Mouse (Mus musculus) heart, embryonic 15.5 days (tissue): ENCODE measurements at regions not wholly inside any gene's neighbourhood (a gene's known extent, or its start where the extent isn't known, plus 50 kb on each side); places are given as distances from the start of the nearest gene placed in this dataset.

Experiments used
- ATAC-seq: fragments of 200-750 bp; cut with Nextera tagmentation; replicated peaks from 2 replicates; pipeline ENCODE4 v1.8.0; 2017; ENCODE audit warnings: low read depth, moderate TSS enrichment; ENCODE audit not compliant: insufficient number of reproducible peaks, insufficient read depth, low FRiP score
- H3K27ac ChIP-seq: fragments of 300-500 bp; sonication (generic); 2 replicates; pipeline ENCODE4 v1.5.1; 2015; ENCODE audit warnings: mild to moderate bottlenecking, inconsistent platforms
- H3K27me3 ChIP-seq: fragments of 300-500 bp; sonication (generic); 2 replicates; pipeline ENCODE4 v1.6.1; 2015; ENCODE audit warnings: inconsistent platforms
- H3K36me3 ChIP-seq: fragments of 300-500 bp; sonication (generic); 2 replicates; pipeline ENCODE4 v1.6.1; 2015; ENCODE audit warnings: mild to moderate bottlenecking, inconsistent platforms
- H3K4me1 ChIP-seq: fragments of 300-500 bp; sonication (generic); replicated peaks from 2 replicates; pipeline ENCODE4 v1.6.1; 2015; ENCODE audit warnings: inconsistent platforms
- H3K4me2 ChIP-seq: fragments of 300-500 bp; sonication (generic); 2 replicates; pipeline ENCODE4 v1.6.1; 2015; ENCODE audit warnings: inconsistent platforms, mild to moderate bottlenecking, moderate library complexity
- H3K4me3 ChIP-seq: fragments of 300-500 bp; sonication (generic); 2 replicates; pipeline ENCODE4 v1.5.1; 2015; ENCODE audit warnings: mild to moderate bottlenecking, inconsistent platforms
- H3K9ac ChIP-seq: fragments of 300-500 bp; sonication (generic); 2 replicates; pipeline ENCODE4 v1.6.1; 2015; ENCODE audit warnings: mild to moderate bottlenecking, inconsistent platforms
- H3K9me3 ChIP-seq: fragments of 300-500 bp; sonication (generic); replicated peaks from 2 replicates; pipeline ENCODE4 v1.6.1; 2016; ENCODE audit warnings: inconsistent platforms
- WGBS: fragments of 180-500 bp; shearing (Covaris S2); methylation state at CpG from one replicate; pipeline ENCODE4 v1.1.7; 2015; ENCODE audit warnings: mixed read lengths; 5-methylcytosine and 5-hydroxymethylcytosine counted together

DNA sequence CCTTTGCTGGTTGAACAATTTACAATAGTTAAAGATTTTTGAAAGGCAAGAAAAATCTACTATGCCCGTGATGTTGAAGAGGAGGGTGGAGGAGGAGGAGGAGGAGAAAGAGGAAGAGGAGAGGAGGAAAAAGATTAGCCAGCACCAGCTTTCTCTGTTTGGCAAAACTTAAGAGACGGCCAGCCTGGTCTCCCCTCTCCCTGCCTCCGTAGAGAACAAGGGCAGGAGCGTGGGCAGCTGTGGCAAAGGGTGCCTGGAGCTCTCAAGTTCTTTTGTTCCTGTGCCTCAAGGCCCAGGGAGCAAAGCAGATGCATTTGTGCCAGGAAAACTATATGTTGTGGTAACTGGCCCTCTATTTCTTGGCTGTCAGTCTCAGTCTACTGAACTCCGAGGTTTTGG, 202.5 kb upstream of the Daam1 start:
- no peaks in the 10 kb centered on the region for H3K9me3 ChIP-seq
- ATAC-seq, result no peak

DNA sequence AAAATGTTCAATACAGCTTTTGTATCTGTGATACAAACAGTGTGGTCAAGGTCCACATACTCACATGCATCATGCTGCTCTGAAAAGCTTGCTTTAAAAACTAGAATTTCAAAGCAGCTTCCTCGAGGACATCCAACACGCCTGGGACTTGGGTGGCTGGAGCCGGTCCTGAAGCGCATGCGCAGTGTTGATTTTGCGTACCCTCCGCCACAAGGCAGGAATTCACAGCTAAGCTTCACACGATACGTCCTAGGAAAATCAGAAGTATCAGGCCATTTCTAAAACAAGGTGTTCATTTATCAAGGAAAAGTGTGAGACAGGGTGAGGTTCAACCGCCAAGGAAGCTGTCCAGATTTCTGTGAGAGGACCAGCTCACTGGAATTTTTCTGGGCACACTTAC, 202.1 kb upstream of the Daam1 start:
- no peaks in the 10 kb centered on the region for H3K9me3 ChIP-seq
- no peak overlapping the region for H3K4me2 ChIP-seq
- H3K27ac ChIP-seq, result no peak overlapping the region
- no peak for ATAC-seq
- no peak overlapping the region for H3K4me3 ChIP-seq
- H3K9ac ChIP-seq, result no peak overlapping the region
- H3K36me3 ChIP-seq, result no peaks in the 10 kb centered on the region
- H3K27me3 ChIP-seq, result no peaks in the 10 kb centered on the region
- 85% methylated on average over 10 of the region's 10 CpGs for WGBS
- H3K4me1 ChIP-seq, result peaks cover 28% of the 10 kb centered on the region

More for the DNA sequence above, 202.5 kb upstream of the Daam1 start:
- no peak overlapping the region for H3K4me2 ChIP-seq
- H3K36me3 ChIP-seq, result no peaks in the 10 kb centered on the region
- no peak overlapping the region for H3K4me3 ChIP-seq
- H3K4me1 ChIP-seq, result peaks cover 32% of the 10 kb centered on the region
- no peaks in the 10 kb centered on the region for H3K27me3 ChIP-seq
- WGBS, result 69% methylated on average over 5 of the region's 5 CpGs
- no peak overlapping the region for H3K27ac ChIP-seq
- no peak overlapping the region for H3K9ac ChIP-seq

DNA sequence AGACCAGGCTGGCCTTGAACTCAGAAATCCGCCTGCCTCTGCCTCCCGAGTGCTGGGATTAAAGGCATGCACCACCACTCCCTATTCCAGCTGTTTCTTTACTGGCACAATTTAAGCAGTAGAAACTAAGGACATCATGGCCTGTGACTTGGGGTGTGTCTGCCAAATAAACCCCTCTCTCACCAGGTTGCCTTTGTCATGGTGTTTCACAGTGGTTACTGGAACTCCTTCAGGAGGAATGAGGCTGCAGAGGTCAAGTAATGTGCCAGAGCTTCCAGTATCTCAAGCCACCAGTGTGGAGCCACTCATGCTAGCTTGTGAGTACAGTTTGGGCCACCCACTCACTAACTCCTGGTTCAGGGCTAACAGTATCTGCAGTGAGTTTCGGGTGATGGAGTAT, 200.5 kb upstream of the Daam1 start:
- Histone ChIP-seq H3K27ac (no peak overlapping the region), H3K4me1 (peaks cover 18% of the 10 kb centered on the region), H3K4me2 (no peak overlapping the region), H3K36me3 (no peaks in the 10 kb centered on the region), H3K9ac (no peak overlapping the region), H3K4me3 (no peak overlapping the region), H3K9me3 (no peaks in the 10 kb centered on the region), H3K27me3 (no peaks in the 10 kb centered on the region)
- ATAC-seq, result no peak
- 86% methylated on average over 3 of the region's 3 CpGs for WGBS

DNA sequence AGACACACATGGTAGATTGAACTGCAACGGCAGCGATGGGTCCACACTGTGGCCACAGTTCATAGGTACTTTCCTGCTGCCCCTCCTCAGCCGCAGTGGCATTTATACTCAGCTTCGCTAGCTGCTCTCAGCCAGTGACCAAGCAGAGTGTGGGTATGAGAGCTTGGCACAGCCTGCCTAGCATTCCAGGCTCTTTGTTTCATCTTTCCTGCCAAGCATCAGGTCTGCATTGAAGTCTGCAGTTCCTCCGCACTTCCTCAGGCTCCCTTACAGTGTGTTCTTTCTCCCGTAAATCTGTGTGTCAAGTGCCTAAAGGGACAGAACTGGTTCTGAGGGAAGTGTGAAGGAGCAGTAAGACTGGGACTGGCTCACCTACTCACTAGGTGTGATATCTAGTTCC, 194.6 kb upstream of the Daam1 start:
- Histone ChIP-seq H3K4me1 (peaks cover 13% of the 10 kb centered on the region), H3K9me3 (no peaks in the 10 kb centered on the region), H3K4me3 (no peak overlapping the region), H3K27me3 (no peaks in the 10 kb centered on the region), H3K27ac (no peak overlapping the region), H3K36me3 (no peaks in the 10 kb centered on the region), H3K4me2 (no peak overlapping the region), H3K9ac (no peak overlapping the region)
- 83% methylated on average over 6 of the region's 6 CpGs for WGBS
- no peak for ATAC-seq

DNA sequence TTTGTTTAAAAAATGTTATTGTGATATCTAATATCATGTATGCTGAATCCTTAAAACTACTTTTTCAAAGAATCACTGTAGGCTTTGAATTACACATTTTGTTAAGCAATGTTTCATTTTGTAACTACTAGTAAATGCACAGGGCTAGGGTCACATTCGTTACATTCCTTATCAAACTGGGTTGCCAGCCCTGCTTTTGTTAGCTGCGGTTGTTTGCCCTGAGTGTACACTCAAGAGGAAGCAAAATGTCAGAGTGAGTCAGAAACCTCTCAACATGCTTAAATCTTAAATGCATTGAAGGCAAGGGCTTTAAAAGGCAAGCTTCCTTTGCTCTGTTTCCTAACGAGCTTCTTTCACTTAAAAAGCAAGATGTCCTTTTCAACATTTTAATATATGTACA, 193.6 kb upstream of the Daam1 start:
- 48% methylated on average over 3 of the region's 3 CpGs for WGBS
- Histone ChIP-seq H3K9me3 (no peaks in the 10 kb centered on the region), H3K4me1 (peaks cover 11% of the 10 kb centered on the region), H3K27ac (no peak overlapping the region), H3K27me3 (no peaks in the 10 kb centered on the region), H3K4me2 (no peak overlapping the region), H3K9ac (no peak overlapping the region), H3K36me3 (no peaks in the 10 kb centered on the region), H3K4me3 (no peak overlapping the region)
- no peak for ATAC-seq

DNA sequence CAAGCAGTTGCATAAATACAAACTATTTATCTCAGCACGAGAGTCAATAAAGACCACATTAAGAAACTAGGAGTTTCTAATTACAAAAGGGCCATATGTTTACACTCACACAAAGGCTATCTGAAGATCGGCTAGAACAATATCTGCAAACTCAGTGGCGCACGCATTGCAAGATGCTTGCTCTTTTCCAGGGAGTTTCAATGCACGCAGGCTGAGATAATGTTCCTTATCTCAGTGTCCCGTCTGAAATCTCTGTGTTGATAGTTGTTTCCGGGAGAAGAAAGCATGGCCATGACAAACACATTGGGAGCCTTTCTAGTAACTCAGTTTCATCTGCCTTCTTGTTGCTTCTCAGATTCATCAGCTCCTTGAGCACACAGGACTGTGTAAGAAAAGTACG, 192.6 kb upstream of the Daam1 start:
- Histone ChIP-seq H3K4me1 (peaks cover 11% of the 10 kb centered on the region), H3K27ac (no peak overlapping the region), H3K27me3 (no peaks in the 10 kb centered on the region), H3K9ac (no peak overlapping the region), H3K9me3 (no peaks in the 10 kb centered on the region), H3K4me3 (no peak overlapping the region), H3K36me3 (no peaks in the 10 kb centered on the region), H3K4me2 (no peak overlapping the region)
- 43% methylated on average over 8 of the region's 8 CpGs for WGBS
- no peak for ATAC-seq

DNA sequence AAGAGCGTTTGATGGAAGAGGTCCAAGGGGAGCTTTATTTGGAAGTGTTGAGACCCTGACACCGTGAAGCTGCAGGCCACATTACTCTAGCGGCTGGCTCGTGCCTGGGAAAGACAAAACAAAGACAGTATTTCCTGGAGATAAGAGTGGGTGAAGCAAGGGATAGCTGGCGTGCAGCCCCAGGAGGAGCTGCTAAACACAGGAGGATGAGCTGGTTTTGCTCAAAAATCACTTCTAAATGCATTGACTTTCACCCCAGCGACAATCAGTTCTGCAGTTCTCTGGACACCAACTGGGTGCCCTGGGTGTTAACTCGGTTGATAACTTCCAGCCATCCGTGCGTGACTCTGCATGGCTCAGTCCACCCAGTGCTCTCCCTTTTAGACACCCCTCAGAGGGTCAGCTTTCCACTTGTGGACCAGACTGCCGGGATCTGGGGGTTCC, 190.8 kb upstream of the Daam1 start:
- Histone ChIP-seq H3K4me2 (peak overlapping the region; percentile 41), H3K9me3 (no peaks in the 10 kb centered on the region), H3K27ac (0 out of 2 replicates have a peak overlapping the region, but pooled peaks have one; percentile 21), H3K9ac (no peak overlapping the region), H3K27me3 (no peaks in the 10 kb centered on the region), H3K36me3 (no peaks in the 10 kb centered on the region), H3K4me3 (no peak overlapping the region), H3K4me1 (peaks cover 11% of the 10 kb centered on the region)
- whole genome bisulfite sequencing, result 12% methylated on average over 10 of the region's 10 CpGs
- ATAC-seq, result 0 out of 2 replicates have a peak, but pooled peaks have one; percentile 39

DNA sequence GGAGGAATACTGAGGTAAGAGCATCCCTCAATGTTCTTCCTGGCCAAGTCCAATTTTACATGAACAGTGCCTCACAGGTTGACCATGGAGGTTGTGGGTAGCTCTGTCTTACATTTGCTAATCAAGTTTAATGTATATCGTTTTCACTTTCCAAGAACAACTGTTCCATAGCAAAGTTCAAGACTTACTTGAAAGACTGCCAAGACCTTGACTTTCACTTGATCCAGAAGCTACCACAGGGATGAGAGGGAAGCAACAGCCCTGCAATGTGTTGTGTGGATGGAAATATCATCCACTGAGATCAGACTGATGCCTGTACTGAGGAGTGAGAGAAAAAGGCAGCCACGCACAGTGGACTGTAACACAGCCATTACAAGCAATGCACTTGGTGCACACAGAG, 189.4 kb upstream of the Daam1 start:
- Histone ChIP-seq H3K27ac (no peak overlapping the region), H3K36me3 (no peaks in the 10 kb centered on the region), H3K9ac (no peak overlapping the region), H3K9me3 (no peaks in the 10 kb centered on the region), H3K4me3 (no peak overlapping the region), H3K4me1 (peaks cover 19% of the 10 kb centered on the region), H3K27me3 (no peaks in the 10 kb centered on the region), H3K4me2 (no peak overlapping the region)
- no peak for ATAC-seq
- WGBS, result 70% methylated on average over 2 of the region's 2 CpGs

DNA sequence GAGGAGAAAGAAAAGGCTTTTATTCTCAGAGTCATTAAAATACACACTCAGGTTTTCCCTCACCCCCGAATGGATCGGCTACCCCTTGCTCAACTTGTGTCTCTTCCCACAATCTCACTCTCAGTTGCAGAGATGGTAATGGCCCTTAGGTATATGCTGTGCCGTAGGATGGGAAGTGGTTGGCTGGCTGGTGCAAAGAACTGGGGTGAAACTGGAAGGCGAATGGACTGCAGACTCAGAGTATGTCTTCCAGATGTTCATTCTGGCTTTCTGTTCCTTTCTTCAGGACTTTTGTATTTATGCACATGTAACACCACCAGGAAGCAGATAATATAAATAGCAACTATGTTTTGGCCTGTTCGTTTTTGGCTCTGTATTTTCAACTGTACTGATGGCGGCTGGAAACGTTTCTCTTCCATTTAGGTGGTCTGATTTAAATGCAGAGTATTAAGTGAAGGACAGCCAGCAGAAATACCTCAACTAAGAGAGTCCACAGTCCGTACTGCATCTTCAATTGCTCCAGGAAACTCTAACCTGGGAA, 188.0 kb upstream of the Daam1 start:
- ATAC-seq, result no peak
- Histone ChIP-seq H3K27me3 (no peaks in the 10 kb centered on the region), H3K4me3 (no peak overlapping the region), H3K4me1 (peaks cover 19% of the 10 kb centered on the region), H3K27ac (peak overlapping the region; percentile 13; the same call in 1 of the 2 replicates), H3K4me2 (no peak overlapping the region), H3K9me3 (no peaks in the 10 kb centered on the region), H3K36me3 (no peaks in the 10 kb centered on the region), H3K9ac (no peak overlapping the region)
- WGBS, result 64% methylated on average over 8 of the region's 8 CpGs

DNA sequence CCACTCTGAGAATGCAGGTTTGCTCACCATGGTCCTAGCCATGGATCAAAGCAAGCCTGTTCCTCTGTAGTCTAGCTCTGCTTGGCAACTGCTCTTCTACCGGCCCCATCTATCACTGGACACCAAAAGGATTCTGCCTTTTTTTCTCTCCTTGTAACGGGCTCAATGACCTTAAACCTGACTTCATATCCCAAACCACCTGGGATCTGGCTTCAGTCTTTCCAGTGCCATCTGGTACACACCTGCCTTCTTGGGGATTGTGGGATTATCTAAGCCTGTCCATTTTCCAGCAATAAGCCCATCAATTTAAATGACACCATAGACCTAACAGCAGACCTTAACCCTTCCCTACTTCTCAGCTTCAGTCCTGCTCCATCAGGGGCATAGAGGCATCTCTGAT, 179.6 kb upstream of the Daam1 start:
- WGBS, result 66% methylated on average over 2 of the region's 2 CpGs
- no peak overlapping the region for H3K9ac ChIP-seq
- no peak overlapping the region for H3K27ac ChIP-seq
- ATAC-seq, result no peak
- peaks cover under 1% of the 10 kb centered on the region for H3K4me1 ChIP-seq
- H3K27me3 ChIP-seq, result no peaks in the 10 kb centered on the region
- H3K36me3 ChIP-seq, result no peaks in the 10 kb centered on the region
- H3K4me2 ChIP-seq, result no peak overlapping the region
- H3K9me3 ChIP-seq, result no peaks in the 10 kb centered on the region
- no peak overlapping the region for H3K4me3 ChIP-seq

DNA sequence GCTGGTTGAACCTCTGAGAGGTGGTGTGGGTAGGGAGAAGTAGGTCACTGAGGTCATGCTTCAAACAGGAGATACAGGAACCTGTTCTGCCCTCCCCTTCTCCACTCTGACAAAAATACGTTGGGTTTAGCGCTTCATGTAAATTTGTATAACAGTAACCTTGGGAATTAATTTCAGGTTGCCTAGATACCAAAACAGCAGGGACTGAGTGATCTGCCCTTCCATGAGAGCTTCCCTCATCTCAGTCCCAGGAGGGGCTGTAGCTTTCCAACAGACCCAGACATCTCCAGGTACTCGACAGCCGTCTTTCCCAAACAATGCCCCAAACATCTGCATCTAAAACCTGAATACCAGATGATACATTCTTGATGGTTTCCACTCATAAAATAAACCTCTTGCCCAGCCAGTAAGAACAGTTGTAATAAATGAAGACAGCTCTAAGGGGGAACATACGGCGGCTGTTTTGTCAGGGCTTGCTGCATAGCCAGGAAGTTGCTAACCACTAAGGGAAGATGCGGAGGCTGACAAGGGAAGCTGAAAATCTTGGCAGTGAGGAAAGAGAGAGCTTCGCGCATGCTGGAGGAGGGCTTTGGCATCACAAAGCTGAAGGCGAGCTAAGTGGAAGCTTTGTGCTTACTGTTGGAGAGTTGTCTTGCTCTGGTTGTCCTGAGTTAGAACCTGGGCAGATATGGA, 137.4 kb upstream of the Daam1 start:
- ATAC-seq, result no peak
- no peak overlapping the region for H3K9ac ChIP-seq

DNA sequence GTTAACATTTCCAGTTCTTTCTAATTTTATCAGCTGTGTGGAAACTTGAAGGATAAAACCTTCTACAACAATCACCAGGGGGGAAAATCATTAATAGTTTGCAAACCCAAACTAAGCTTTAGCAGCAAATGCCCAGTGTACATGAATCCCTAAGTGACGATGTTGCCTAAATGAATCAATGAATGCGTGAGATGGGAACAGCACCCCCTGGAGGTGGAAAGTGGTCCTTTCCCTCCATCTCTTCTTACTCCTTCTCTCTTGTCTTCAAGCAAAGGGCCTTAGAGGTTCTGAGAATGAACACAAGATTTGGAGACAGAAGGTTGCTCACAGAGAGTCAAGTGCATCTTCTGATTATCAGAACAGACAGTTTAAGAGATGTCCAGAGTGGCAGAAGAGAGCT, 129.1 kb upstream of the Daam1 start:
- H3K4me2 ChIP-seq, result no peak overlapping the region
- no peak overlapping the region for H3K4me3 ChIP-seq
- H3K36me3 ChIP-seq, result no peaks in the 10 kb centered on the region
- H3K9me3 ChIP-seq, result no peaks in the 10 kb centered on the region
- no peaks in the 10 kb centered on the region for H3K4me1 ChIP-seq
- 76% methylated on average over 2 of the region's 2 CpGs for WGBS
- ATAC-seq, result no peak
- H3K9ac ChIP-seq, result no peak overlapping the region
- H3K27me3 ChIP-seq, result no peaks in the 10 kb centered on the region
- H3K27ac ChIP-seq, result no peak overlapping the region

More for the DNA sequence above, 137.4 kb upstream of the Daam1 start:
- Histone ChIP-seq H3K27me3 (no peaks in the 10 kb centered on the region), H3K4me2 (no peak overlapping the region), H3K36me3 (no peaks in the 10 kb centered on the region), H3K4me1 (no peaks in the 10 kb centered on the region), H3K4me3 (no peak overlapping the region), H3K27ac (no peak overlapping the region), H3K9me3 (no peaks in the 10 kb centered on the region)
- WGBS, result 67% methylated on average over 10 of the region's 10 CpGs
